In genomic region chr1:180972941-180973340, GRCm38 (mm10) we compare ENCODE assay signal across 14 mouse cellular contexts. TPM values are rescaled to one million over a fixed set of nuclear protein-coding genes. Genes with fewer than 3 reads are reported as not detected.
"Had no signal": no experiment of that assay in that cellular context is flagged by ENCODE, and none has a peak within 500 bp of the region (broad histone marks: within the 10 kb centered on the region; RNA-seq: fewer than 3 reads in every experiment).

No protein-coding gene starts in this region.

- H3K4me1 ChIP-seq: intestine, embryonic 15.5 days; limb, embryonic 15.5 days; lung, embryonic 15.5 days; midbrain, embryonic 13.5 days had no signal

- DNase-seq: kidney, adult 18-20 months; kidney, postnatal 14 days; liver, embryonic 13.5 days; liver, postnatal 0 days; lung, postnatal 14 days; thymus, adult 18-20 months; thymus, postnatal 14 days had no signal

- H3K4me3 ChIP-seq: intestine, embryonic 15.5 days; limb, embryonic 15.5 days; liver, embryonic 13.5 days; lung, embryonic 15.5 days; midbrain, embryonic 13.5 days had no signal

- H3K27ac ChIP-seq: intestine, embryonic 15.5 days; limb, embryonic 15.5 days; lung, embryonic 15.5 days; macrophage; midbrain, embryonic 13.5 days; stomach, postnatal 0 days had no signal

- ATAC-seq: intestine, embryonic 15.5 days; liver, postnatal 0 days; midbrain, embryonic 13.5 days had no signal

RNA-seq across cellular contexts. Expression of gene Lefty1, which starts 38.1 kb away (rescaled TPM):
- polyA plus RNA-seq: midbrain, embryonic 13.5 days; neural tube, embryonic 14.5 days had no signal
